Mouse (Mus musculus) left cerebral cortex, adult 2 months (tissue): ENCODE measurements around the gene Kcnj12. TPM values are rescaled to one million over a fixed set of nuclear protein-coding genes. Genes with fewer than 3 reads are reported as not detected.

ENCODE experiments used
- DNase-seq, 2 experiments: peaks; one replicate each; pipeline ENCODE4 v3.0.0; 2021 to 2022; ENCODE audit warnings: low spot score in 2 of 2, mixed read lengths in 1 of 2; ENCODE audit errors: extremely low spot score in 1 of 2
- H3K27ac ChIP-seq: fragments of 200-600 bp; 2 replicates; pipeline ENCODE4 v1.8.1; 2022
- H3K4me3 ChIP-seq: fragments of 200-600 bp; 2 replicates; pipeline ENCODE4 v1.8.1; 2022
- CTCF ChIP-seq: fragments of 200-600 bp; IDR thresholded peaks from 2 replicates; pipeline ENCODE4 v1.8.1; 2022; ENCODE audit warnings: antibody characterized with exemption, mild to moderate bottlenecking, moderate library complexity
- intact Hi-C: fragments of 180-260 bp; cut with DNase I; formaldehyde crosslinking; loops from one replicate; pipeline ENCODE4 v1.15.1; 2025
- total RNA-seq, 2 experiments: library from RNA; stranded (reverse); gene quantifications; 2 replicates each; pipeline ENCODE4 v1.2.3; 2021

Gene Kcnj12
- total RNA-seq, 2 experiments from 2014 or later = 19.0 to 19.2 TPM

DNA sequence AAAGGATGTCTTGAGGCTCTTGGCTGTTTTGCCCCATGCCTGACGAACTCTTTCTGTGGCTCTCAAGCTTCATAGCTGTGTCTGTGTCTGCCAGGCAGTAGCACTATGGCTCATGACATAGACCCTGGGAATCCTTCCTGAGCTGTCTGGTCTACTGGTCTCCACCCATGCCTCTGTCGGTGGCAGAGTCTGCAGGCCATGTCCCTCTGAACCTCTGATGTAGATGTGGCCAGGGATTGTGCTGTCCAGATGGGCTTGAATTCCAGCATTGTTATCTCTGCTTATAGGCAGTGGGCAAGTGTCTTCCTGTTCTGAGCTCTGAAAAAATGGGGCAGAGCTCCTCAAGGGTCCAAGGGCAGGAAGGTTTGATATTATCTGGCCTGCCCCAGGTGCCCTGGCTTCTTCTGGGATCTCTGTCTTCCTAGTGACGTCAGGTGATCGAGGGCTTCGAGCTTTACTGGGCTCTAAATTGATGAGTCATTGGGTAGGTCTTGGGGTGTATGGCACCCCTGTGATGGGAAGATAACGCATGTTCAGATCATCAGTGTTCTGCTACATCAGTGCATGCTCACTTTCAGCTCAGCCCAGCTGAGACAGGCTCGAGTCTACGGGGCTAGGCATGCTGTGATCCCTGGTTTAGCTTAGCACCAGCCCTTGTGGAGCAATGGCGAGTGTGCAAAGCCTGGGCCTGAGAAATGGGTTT, 44.9 kb downstream of the Kcnj12 start:
- no peak for TF ChIP-seq CTCF

GRCm38 (mm10) chr11:61068866-61069265, 46.5 kb downstream of the Kcnj12 start:
- no peak for TF ChIP-seq CTCF
- intact Hi-C loops = loop anchor here (1.0 kb wide), 1 partner anchor 47 kb away; the partner anchor contains the start of gene Kcnj12
- H3K27ac ChIP-seq = peak overlapping the region; percentile 63; the same call in 1 of the 2 replicates
- no peak overlapping the region for H3K4me3 ChIP-seq
- peak; percentile 54 to 78 for DNase-seq

More for the DNA sequence above, 44.9 kb downstream of the Kcnj12 start:
- Histone ChIP-seq H3K27ac (no peak overlapping the region), H3K4me3 (no peak overlapping the region)
- intact Hi-C loops = no loop called here
- no peak for DNase-seq

- Histone ChIP-seq H3K27ac (no peak overlapping the region), H3K4me3 (no peak overlapping the region)
- TF ChIP-seq CTCF = no peak
- intact Hi-C loops = loop anchor here (1.0 kb wide), 1 partner anchor 47 kb away; the partner anchor contains the start of gene Kcnj12
- no peak for DNase-seq
Observed at GRCm38 (mm10) chr11:61069645-61070044, 47.3 kb downstream of the Kcnj12 start.

DNA sequence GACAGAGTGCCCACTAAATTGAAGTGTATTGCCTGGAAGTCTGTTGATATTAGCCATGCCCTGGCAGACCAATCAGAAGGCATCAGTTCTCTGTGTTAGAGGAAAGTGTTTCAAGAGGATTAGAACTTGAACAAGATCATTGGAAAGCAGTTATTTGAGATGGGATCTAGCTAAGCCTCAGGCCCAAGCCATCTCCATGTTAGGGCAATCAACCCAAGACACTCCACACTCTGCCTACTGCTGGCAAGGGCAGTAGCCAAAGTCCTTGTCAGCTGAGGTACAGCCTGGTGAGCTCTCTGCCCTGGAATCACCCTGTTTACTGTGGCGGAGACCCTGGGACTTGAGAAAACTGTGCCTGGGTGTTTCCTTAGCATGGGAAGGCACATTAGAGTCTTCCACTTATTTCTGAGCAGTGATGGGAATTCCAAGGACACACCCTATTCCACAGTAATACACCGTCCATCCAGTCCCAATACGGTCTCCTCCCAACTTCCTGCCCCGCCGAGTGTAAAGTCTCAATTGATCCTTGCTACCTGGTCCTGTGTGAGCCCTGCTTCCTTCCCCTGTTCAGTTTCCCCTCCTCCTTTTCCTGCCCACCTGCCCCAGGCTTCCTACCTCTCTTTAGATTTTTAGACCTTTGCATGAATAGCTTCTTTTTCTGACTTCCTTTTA, 52.4 kb downstream of the Kcnj12 start:
- no peak overlapping the region for H3K4me3 ChIP-seq
- no peak for TF ChIP-seq CTCF
- DNase-seq = no peak
- intact Hi-C loops = no loop called here
- no peak overlapping the region for H3K27ac ChIP-seq

DNA sequence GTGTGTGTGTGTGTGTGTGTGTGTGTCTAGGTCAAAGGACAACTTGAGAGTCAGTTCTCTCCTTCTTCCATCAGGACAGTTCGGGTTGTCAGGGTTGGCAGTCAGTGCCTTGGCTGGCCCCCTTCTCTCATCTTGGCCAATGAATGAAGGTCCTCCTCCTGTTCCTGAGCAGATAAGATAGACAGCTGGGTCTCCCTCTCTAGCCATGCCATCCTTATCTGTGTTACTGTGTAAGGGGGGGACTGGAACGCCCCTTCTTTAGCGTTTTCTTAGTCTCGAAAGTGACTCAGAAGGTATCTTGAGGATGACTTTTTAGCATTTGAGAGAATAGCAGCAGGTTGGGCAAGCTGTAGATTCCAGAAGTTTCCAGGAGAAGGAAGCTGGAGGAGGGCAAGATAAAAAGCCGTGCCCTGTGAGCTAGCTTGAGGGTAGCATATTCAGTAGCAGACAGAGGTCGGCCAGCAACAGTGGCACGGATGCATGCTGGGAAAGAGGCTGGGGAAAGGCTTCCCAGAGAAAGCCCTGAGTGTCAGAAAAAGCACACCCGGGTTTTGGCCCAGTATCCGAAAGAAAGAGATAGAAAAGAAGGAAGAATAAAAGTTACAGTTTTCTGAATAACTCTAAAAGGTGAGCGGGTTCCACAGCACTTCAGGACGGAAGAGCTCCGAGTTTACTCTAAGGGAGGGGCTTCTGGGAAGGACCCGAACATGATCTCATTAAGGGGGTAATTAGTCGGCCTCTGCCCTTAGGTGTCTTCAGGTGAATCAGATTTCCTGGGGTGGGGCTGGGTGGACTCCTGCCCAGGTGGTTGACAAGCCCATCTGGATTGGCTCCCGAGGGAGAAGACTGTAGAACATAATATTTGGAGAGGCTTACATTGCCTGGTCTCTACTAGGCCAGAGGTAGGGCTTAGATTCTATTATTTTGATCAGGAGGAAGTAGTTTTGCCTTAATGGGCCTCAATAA, 53.3 kb downstream of the Kcnj12 start:
- intact Hi-C loops = no loop called here
- Histone ChIP-seq H3K4me3 (no peak overlapping the region), H3K27ac (no peak overlapping the region)
- no peak for DNase-seq
- TF ChIP-seq CTCF = no peak

- intact Hi-C loops = no loop called here
- no peak for TF ChIP-seq CTCF
- no peak for DNase-seq
- Histone ChIP-seq H3K27ac (no peak overlapping the region), H3K4me3 (no peak overlapping the region)
Observed at GRCm38 (mm10) chr11:61081624-61082023, 59.3 kb downstream of the Kcnj12 start.

DNA sequence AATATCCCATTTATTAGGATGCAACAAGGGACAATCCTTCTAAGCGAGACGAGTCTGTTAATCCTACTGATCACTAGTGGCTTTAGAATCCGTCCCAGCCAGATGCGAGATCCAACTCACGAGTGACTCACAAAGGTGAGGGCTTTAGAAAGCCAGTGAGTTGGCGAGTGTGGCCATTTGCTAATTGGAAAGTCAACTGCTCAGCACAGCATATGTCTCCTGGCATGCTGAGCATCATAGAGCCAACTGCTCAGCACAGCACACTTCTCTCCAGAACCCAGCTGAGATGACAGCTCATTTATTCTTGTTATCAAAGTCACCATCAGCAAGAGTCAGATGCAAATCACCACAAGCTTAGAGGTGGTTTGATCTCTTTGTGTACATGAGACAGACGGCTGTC, 67.8 kb downstream of the Kcnj12 start:
- DNase-seq = no peak
- H3K4me3 ChIP-seq = no peak overlapping the region
- H3K27ac ChIP-seq = no peak overlapping the region
- no peak for TF ChIP-seq CTCF
- intact Hi-C loops = loop anchor here (5.0 kb wide), 1 partner anchor 48 kb away; no protein-coding TSS in a partner anchor

DNA sequence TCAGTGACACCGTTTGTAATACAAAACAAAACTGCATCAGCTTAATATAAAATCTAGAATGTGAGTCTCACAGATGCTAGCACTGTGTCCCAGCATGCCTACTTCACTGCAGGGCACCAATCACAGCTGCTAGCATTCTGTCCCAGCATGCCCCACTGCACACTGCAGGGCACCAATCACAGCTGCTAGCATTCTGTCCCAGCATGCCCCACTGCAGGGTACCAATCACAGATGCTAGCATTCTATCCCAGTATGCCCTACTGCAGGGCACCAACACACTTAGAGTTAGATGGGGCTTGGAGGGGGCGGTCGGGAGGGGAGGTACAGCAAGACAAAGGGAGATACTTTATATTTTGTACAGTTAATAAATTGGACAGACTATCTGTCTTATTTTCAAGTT, 68.8 kb downstream of the Kcnj12 start:
- no peak overlapping the region for H3K27ac ChIP-seq
- DNase-seq = no peak
- TF ChIP-seq CTCF = no peak
- intact Hi-C loops = loop anchor here (1.0 to 5.0 kb wide), 2 partner anchors 49 to 137 kb away; no protein-coding TSS in a partner anchor
- H3K4me3 ChIP-seq = no peak overlapping the region

- peak; percentile 90 for TF ChIP-seq CTCF
- Histone ChIP-seq H3K27ac (no peak overlapping the region), H3K4me3 (no peak overlapping the region)
- peak; percentile 73 to 78 for DNase-seq
- intact Hi-C loops = loop anchor here (1.0 to 5.0 kb wide), 2 partner anchors 49 to 137 kb away; no protein-coding TSS in a partner anchor
Observed at GRCm38 (mm10) chr11:61091642-61092262, 69.4 kb downstream of the Kcnj12 start.

DNA sequence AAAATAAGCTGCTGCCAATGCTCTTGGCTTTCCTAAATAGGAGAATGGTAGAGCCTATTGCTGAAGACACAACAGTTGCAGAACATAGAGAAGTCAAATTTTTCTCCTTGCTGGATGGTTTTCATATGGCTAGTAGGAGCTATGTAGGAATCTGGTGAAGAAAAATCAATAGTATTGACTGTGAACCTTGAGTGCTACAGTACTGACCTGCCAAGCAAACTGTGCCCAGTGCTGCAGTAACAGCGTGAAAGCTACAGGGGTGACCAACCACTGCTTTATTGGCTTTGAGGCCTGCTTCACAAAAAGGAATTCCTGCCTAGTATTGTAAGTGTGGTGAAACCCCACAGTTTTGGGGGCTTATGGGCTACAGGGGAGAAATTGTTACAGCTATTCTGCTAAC, 75.7 kb downstream of the Kcnj12 start:
- intact Hi-C loops = no loop called here
- Histone ChIP-seq H3K27ac (no peak overlapping the region), H3K4me3 (no peak overlapping the region)
- no peak for DNase-seq
- TF ChIP-seq CTCF = no peak
